Comparison of ENCODE assay signal across 9 mouse cellular contexts in the genomic region with DNA sequence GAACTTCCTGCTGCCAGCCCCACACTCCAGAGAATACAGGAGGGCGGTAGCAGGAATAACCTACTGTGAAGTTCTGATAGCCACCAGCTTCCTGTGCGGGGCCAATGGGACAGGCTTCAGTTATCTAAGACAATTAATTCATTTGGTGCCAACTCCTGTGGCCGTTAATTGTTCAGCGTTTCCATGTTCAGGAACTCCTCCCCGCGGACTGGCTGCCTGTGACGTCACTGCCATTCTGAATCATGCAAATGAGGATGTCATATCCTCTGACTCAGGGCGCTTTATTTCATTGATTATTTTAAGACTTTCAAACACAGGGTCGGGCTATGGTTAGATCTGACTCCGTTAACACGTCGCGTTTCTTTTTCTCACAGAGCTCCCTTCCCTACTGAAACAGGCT.
DNase-seq lines count a peak whose midpoint lies in the region; ATAC-seq and TF ChIP-seq lines count a peak whose summit lies in the region.
"Had no signal": no experiment of that assay in that cellular context is flagged by ENCODE, and none has a peak within 500 bp of the region (broad histone marks: within the 10 kb centered on the region; RNA-seq: fewer than 3 reads in every experiment).

No protein-coding gene starts in this region.

- peak; percentile 26 to 43 for DNase-seq in left cerebral cortex, adult 2 months (ENCODE audit: extremely low spot score in 1 of 2, low spot score in 2 of 2)
- no peak for DNase-seq in left cerebral cortex, adult 11 months (ENCODE audit: low spot score)
- peak; percentile 79 for DNase-seq in forebrain, embryonic 14.5 days (ENCODE audit: low spot score)
- peak; percentile 42 for DNase-seq in heart, postnatal 25 days (ENCODE audit: low spot score)
- DNase-seq in layer of hippocampus, postnatal 14 days (ENCODE audit: low spot score in 2 of 2) = peak; percentile 19 to 22
- DNase-seq in thymus, postnatal 25 days = no peak
- DNase-seq: liver, embryonic 13.5 days had no signal

- WGBS in forebrain, embryonic 14.5 days = 37% methylated on average over 13 of the region's 13 CpGs
- 63% methylated on average over 13 of the region's 13 CpGs for WGBS in midbrain, embryonic 15.5 days

- peak overlapping the region; percentile 30 for H3K4me2 ChIP-seq in forebrain, embryonic 14.5 days (ENCODE audit: low read length)
- H3K4me2 ChIP-seq in midbrain, embryonic 15.5 days = peak overlapping the region; percentile 14
- H3K4me2 ChIP-seq: liver, embryonic 13.5 days had no signal

- TF ChIP-seq CTCF in left cerebral cortex, adult 2 months (IDR thresholded peaks at IDR 0.05) = no peak

- no peaks in the 10 kb centered on the region for H3K4me1 ChIP-seq in forebrain, embryonic 14.5 days (ENCODE audit: control insufficient read depth, insufficient read depth, low read length)
- no peaks in the 10 kb centered on the region for H3K4me1 ChIP-seq in midbrain, embryonic 15.5 days
- H3K4me1 ChIP-seq: liver, embryonic 13.5 days had no signal

- no peaks in the 10 kb centered on the region for H3K27me3 ChIP-seq in forebrain, embryonic 14.5 days (replicated peaks; ENCODE audit: control insufficient read depth, insufficient read depth, low read length)
- no peaks in the 10 kb centered on the region for H3K27me3 ChIP-seq in midbrain, embryonic 15.5 days (replicated peaks)
- H3K27me3 ChIP-seq: liver, embryonic 13.5 days had no signal

- peak overlapping the region; percentile 75 for H3K27ac ChIP-seq in left cerebral cortex, adult 2 months
- no peak overlapping the region for H3K27ac ChIP-seq in forebrain, embryonic 14.5 days (ENCODE audit: low read depth, low read length)
- no peak overlapping the region for H3K27ac ChIP-seq in midbrain, embryonic 15.5 days
- H3K27ac ChIP-seq: liver, embryonic 13.5 days had no signal

- intact Hi-C loops in left cerebral cortex, adult 2 months (cut with DNase I) = loop anchor here (10.0 kb wide), 1 partner anchor 103 kb away; no protein-coding TSS in a partner anchor
- intact Hi-C loops in heart, postnatal 25 days (cut with DNase I) = loop anchor here (10.0 kb wide), 3 partner anchors 83 to 1323 kb away; a partner anchor contains a TSS

- H3K36me3 ChIP-seq in forebrain, embryonic 14.5 days (ENCODE audit: control insufficient read depth, insufficient read depth, low read length) = no peaks in the 10 kb centered on the region
- no peaks in the 10 kb centered on the region for H3K36me3 ChIP-seq in midbrain, embryonic 15.5 days (replicated peaks)
- H3K36me3 ChIP-seq: liver, embryonic 13.5 days had no signal

- H3K9ac ChIP-seq in forebrain, embryonic 14.5 days (ENCODE audit: low read length) = no peak overlapping the region
- H3K9ac ChIP-seq in midbrain, embryonic 15.5 days = no peak overlapping the region
- H3K9ac ChIP-seq: liver, embryonic 13.5 days had no signal

- peak overlapping the region; percentile 42 for H3K4me3 ChIP-seq in left cerebral cortex, adult 2 months
- H3K4me3 ChIP-seq in forebrain, embryonic 14.5 days (ENCODE audit: low read depth, low read length) = peak overlapping the region; percentile 20
- H3K4me3 ChIP-seq in midbrain, embryonic 15.5 days = peak overlapping the region; percentile 16; the same call in 1 of the 2 replicates
- H3K4me3 ChIP-seq: liver, embryonic 13.5 days had no signal

- no peaks in the 10 kb centered on the region for H3K9me3 ChIP-seq in forebrain, embryonic 14.5 days (replicated peaks; ENCODE audit: control insufficient read depth, low read length)
- H3K9me3 ChIP-seq in midbrain, embryonic 15.5 days = no peaks in the 10 kb centered on the region
- H3K9me3 ChIP-seq: liver, embryonic 13.5 days had no signal

- peak; percentile 83 for ATAC-seq in forebrain, embryonic 14.5 days
- ATAC-seq in midbrain, embryonic 15.5 days (replicated peaks) = peak; percentile 78
- ATAC-seq in activated CD4-positive, CD25-positive, alpha-beta regulatory T cell, adult 4 months = no peak

Comparison
In these comparisons a context has a peak if more than half of its experiments do, and no peak if none do; other contexts are left out.
1. DNase-seq: peak in left cerebral cortex, adult 2 months (2 of 2), forebrain, embryonic 14.5 days (single experiment), heart, postnatal 25 days (single experiment) and layer of hippocampus, postnatal 14 days (2 of 2); none in left cerebral cortex, adult 11 months (single experiment) and thymus, postnatal 25 days (single experiment).
2. Peak in every context shown above with its lines, with median percentiles within 50 percentile points of each other: H3K4me3 ChIP-seq.